Mouse (Mus musculus) T-helper 2 cell (primary cell): Measurements from ENCODE around the gene Clcc1.
"Not testable (repeated sequence)": the region's sequence is repeated elsewhere in the genome, so short reads cannot be mapped to it uniquely, and the experiment has no call there.

ENCODE experiments used
- in situ Hi-C: fragments of 300-600 bp; cut with MboI, MseI; formaldehyde crosslinking; loops from one replicate; pipeline ENCODE4 v1.15.1; 2025; ENCODE audit warnings: high pct_unique_total_duplicates

The Clcc1 gene

DNA sequence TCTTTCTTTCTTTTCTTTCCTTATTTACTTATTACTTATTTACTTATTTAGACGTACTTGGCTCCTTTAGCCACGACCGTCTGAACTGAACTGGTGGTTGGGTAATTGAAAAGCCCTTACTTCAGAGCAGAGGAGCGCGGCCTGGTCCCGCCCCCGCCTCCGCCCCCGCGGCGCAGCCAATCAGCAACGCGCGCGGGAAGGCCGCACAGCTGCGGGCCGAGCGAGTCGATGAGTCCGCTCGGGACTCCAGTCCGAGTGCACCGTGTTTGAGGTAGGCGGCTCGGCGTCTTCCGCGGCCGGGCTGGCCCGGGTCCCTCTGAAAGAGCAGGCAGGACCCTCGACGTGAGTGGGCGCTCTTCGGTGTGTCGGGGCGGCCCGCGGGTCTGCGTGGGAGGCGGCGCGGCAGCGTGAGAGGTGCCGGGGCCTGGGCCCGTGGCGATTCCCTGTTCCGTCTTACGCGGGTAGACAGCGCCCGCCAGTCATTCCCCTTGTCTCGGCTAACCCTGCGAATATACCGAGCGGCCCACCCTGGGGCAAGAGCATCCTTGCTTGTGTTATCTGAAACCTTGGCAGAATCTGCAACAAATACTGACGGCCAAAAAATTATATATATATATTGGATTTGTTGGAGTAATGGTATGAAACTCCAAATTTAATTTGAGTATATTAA lies at the start of gene Clcc1:
TSS of gene Clcc1 (plus strand) at position 204 of the 670 bp plus-strand sequence.
- in situ Hi-C loops, result no loop called here

DNA sequence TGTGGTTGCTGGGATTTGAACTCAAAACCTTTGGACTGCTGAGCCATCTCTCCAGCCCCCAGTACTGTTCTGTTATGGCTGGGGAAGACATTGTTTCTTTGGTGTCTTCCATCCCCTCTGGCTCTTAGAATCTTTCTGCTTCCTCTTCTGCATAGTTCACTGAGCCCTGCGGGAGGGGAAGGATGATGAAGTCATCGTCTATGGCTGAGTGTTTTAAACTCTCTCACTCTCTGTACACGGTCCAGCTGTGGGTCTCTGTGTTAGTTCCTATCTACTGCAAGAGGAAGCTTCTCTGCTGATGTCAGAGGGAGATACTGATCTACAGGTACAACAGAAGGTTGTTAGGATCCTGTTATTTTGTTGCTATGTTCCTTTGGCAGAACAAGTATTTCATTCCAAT lies 44.8 kb upstream of the Clcc1 start:
- in situ Hi-C loops, result no loop called here

DNA sequence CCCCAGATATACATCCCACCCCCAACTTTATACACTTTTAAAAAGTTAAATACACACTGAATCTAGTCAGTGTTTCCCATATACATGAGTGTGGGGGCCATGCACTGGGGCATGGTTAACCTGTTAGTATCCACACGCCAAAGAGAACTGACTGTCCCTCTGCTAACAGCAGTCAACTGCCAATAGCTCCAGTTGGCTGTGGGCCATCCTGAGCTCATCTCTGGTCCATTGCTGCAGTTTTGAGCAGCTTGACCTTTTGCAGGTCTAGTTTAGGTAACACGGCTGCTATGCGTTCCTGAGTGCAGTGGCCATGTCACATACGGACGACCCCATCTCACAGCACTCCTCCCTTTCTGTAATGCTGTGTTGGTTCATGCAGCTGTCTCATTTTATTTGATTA lies 19.0 kb upstream of the Clcc1 start:
- in situ Hi-C loops, result no loop called here

DNA sequence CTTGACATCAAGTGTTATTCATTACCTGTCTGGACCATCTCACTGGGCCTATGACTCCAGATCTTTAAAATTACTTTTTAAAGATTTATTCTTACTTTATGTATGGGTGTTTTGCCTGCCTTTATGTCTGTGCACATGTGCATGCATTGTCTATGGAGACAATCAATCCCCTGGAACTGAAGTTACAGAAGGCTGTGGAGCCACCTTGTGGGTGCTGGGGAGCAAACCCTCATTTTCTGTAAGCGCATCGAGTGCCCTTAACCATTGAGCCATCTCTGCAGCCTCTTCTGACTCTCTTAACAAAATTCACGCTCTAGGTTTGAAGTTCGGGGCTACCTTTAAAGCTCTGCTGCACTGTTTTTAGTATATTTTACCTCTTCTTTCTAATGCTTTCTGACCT lies 14.3 kb upstream of the Clcc1 start:
- in situ Hi-C loops, result no loop called here

DNA sequence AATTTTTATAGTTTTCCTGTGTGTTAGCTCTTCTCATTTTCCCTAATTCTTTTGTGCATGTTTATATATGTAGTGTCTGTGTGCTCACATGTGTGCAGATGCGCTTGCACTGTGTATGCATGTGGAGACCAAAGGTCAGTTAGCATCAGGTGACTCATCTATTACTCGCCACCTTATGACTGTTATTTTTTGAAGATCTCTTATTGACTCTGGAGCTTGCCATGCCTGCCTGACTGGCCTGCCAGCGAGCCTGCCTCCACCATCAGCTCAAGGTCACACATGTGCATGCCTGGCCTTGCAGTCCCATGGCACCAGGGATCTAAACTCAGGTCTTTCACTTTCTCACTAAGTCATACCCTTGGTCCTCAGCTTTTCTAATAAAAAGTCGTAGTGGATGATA lies 12.7 kb upstream of the Clcc1 start:
- in situ Hi-C loops, result no loop called here

DNA sequence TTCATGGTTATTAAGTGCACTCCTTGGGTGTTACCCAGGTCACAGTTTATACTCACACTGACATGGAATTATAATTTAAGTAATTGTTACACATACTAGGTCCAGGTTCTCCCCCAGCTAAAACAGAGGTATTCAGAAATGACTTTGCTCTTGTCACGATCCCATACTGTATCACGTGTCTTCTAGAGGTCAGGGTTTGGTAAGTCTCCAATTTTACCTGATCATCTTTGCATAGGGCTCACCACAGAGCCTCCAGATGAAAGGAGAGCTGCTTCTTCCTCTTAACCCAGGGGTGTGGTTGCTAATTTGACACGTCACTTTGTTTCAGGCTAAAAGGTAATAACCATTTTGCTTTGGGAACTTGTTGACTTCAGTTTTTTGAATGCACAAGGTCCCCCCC lies 8.9 kb upstream of the Clcc1 start:
- in situ Hi-C loops, result no loop called here

DNA sequence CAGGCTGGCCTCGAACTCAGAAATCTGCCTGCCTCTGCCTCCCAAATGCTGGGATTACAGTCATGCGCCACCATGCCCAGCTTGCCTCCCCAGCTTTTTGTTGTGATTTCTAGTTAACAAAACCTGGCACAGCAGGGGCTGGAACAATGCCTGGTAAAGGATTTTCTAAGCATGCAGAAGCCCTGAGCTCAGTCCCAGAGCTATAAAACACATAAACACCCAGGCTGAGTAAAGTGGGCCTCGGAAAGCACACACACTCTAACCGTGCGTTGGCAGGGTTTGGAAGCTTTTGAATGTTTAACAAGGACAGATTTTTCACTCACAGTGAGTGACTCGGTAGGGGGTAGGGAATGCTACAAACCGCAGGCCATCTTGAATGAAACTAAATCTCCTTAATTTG lies 7.7 kb upstream of the Clcc1 start:
- in situ Hi-C loops, result no loop called here

DNA sequence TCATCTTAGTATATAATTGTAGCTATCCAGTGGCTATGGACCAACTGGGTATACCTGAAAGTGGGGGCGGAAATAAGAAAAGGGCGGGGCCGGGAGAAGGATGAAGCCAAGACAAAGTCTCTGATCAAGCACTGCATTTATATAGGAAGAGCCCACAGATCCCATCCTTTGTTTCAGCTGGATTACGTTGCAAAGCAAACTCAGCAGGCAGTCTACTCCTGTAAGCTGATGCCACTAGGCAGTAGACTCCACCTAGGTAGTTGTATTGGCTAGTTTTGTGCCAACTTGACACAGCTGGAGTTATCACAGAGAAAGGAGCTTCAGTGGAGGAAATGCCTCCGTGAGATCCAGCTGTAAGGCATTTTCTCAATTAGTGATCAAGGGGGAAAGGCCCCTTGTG lies 6.0 kb upstream of the Clcc1 start:
- in situ Hi-C loops, result not testable (repeated sequence)

DNA sequence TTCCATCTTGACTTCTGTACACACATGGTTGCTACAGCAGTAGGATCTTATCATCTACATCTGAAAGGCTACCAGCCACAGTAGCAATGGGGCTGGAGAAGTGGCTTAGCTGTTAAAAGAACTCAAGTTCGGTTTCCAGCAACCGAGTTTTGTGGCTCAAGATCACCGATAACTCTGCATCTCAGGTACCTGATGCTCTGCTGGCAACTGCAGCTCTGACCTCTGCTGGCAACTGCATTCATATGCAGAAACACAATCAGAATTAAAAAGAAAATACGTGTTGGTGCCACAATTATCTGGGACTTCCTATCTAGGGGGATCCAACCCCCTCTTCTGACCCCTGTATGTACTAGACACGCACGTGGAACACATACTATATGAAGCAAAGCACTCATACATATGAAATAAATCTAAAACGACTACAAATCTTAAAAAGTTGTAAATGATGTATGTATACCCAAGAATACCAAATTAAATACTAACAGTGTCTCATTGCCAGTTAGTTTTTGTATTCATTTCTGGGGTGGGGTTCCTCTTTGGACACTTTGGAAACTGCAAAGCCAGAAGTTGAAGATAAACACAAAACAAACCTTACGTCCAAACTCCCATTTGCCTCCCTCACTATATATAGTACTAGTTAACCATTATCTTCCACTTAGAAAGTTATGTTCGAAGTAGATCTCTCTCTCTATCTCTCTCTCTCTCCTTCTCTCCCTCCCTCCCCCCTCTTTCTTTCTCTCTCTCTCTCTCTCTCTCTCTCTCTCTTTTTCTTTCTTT lies 659 bp upstream of the Clcc1 start:
- in situ Hi-C loops, result no loop called here

DNA sequence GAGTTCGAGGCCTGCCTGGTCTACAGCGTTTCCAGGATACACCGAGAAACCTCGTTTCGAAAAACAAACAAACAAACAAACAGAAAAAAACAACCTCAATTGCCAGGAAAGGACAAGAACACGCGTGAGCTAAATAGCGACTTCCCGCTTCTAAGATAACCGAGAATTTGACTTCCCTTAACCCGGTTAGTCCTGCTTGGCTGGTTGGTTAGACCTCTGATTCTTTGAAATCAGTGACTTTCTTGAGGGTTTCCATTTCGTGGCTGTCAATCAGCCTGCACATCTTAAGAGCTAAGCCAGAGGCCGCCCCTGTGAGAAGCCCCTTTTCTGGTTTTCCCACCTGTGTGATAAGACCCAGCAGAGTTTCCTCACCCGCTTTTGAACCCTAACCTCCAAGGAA lies 853 bp downstream of the Clcc1 start:
- in situ Hi-C loops, result no loop called here

DNA sequence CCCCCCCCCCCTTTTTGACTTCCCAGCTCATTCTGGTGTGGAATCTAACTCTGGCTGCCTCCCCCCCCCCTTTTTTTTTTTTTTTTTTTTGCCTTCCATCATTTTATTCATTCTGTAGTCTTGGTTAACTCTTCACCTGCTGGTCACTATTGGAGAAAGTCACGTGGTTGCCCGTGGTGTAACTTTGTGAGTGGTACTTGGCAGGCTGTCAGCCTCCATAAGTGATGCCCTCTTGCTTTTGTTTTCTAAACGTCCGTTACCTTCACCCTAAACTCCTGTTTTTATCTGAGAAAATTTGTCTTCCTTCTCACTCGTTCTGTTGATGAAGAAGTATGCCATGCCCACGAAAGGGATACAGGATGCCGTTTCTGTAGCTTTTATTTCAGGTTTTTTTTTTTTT lies 1.8 kb downstream of the Clcc1 start:
- in situ Hi-C loops, result no loop called here

DNA sequence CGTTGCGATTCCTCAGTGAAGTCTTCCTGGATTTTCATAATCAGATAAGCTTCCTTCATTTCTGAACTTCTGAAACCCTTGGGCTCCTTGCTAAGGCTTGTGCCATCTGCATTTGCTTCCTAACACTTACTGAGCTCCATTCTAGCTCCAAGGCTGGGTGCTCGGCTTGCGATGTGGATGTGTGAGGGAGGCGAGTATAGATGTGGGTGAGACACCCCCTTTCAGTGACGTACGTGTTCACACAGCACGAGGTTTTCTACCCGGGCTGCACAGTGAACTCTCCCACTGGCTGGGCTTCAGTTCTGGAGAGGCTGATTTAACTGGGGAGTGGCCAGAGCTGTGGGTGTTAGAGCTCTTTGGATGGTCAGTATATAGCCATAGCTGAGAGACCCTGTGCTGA lies 4.9 kb downstream of the Clcc1 start:
- in situ Hi-C loops, result no loop called here

DNA sequence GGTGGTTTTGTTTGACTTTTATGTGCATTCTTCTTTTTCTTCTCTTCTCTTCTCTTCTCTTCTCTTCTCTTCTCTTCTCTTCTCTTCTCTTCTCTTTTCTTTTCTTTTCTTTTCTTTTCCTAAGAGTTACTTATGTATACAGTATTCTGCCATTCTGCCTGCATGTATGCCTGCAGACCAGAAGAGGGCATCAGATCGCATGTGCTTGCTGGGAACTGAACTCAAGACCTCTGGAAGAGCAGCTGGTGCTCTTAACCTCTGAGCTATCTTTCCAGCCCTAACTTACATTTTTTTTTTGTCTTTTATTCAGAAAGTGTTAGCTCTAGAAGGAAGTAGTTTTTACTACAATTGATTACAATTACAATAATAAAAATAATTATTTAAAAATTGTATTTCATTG lies 7.2 kb downstream of the Clcc1 start:
- in situ Hi-C loops, result no loop called here

DNA sequence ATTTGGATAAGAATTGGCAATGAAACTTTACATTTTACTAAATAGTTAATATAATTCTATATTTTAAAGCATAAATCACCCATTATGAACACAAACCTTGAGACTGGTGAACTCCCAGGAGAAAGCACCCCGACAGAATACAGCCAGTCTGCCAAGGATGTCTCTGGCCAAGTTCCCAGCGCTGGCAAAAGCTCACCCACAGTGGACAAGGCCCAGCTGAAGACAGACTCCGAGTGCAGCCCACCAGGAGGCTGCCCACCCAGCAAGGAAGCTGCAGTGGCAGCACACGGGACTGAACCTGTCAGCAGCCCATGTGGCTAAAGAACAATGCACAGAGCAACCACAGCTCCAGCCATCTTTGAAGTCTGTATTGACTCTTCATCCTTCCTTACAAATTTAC lies 22.9 kb downstream of the Clcc1 start:
- in situ Hi-C loops, result no loop called here

DNA sequence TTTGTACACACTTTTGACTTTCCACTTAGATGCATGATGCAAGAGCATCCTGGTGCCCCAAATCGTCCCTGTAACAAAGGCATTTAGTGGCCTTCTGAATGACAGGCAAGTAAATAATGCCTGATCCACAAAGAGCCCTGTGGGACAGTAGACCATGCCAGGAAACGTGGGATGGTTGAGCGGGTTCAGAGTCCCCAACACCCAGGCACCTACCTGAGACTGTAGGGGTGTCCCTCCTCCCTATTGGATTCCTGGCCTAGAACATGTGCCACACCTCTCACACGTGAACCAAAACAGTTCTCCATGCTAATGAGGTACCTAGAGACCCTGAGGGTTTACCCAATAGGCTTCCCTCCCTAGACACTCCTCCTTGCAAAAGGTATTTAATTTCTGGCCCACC lies 27.3 kb downstream of the Clcc1 start:
- in situ Hi-C loops, result loop anchor here (5.0 kb wide), 1 partner anchor 66 kb away; no protein-coding TSS in a partner anchor

DNA sequence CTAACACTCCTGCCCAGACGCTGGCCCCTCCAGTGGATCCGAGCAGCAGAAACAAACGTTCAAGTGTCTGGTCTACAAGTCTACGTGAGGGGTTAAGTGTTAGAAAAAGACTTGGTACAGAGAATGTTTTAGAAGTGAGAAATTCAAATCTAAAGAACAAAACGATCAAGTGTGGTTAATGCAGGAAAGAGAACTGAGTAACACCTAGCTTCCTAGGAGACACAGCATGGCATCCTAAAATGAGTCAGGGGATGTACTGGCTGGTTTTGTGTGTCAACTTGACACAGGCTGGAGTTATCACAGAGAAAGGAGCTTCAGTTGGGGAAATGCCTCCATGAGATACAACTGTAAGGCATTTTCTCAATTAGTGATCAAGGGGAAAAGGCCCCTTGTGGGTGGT lies 29.9 kb downstream of the Clcc1 start:
- in situ Hi-C loops, result loop anchor here (5.0 kb wide), 1 partner anchor 64 kb away; no protein-coding TSS in a partner anchor

DNA sequence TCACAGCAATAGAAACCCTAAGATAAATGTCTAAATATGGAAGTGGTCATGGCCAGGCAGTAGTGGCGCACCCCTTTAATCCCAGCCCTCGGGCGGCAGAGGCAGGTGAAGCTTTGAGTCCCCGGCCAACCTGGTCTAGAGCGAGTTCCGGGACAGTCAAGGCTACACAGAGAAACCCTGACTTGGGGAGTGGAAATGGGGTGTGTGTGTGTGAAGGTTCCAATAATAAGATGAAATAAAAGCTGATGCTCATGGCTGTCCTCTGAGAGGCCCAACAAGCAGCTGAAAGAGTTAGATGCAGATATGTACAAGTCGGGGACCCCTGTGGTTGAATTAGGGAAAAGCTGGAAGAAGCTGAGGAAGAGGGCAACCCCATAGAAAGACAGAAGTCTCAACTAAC lies 32.0 kb downstream of the Clcc1 start:
- in situ Hi-C loops, result no loop called here

DNA sequence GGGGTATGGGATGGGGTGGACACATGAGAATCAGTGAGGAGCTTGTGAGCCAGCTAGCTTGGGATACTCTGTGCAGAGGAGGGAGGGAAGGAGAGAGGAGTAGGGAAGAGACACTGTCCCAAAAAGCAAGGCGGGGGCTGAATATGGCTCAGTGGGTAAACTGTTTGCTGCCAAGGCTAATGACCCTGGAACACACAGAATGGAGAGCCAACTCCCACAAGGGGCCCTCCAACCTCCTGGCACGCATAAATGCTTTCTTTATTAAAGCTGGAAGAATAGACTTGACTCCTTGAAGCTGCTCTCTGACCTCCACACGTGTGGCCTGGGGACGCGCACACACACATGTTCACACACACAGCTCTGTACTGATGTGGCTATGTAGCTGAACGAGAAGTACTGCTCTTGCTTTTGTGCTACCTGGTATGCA lies 35.3 kb downstream of the Clcc1 start:
- in situ Hi-C loops, result no loop called here

DNA sequence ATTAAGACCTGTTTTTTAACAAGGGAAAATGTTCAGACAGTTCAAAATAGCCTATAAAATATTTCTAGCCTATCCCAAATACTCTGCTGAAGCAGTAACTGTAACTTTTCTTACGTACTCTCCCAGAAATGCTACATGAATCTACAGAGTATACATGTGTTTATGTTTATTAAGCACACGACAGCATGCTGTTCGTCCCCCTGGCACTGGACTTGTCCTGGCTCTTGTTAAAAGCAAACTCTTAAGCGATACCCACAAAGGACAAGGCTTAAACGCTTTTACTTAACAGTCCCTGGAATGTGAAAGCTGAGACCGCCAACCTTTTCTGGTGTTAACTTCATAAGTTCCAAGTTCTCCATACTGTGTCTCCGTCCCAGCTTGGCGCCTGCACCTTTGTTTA lies 35.7 kb downstream of the Clcc1 start:
- in situ Hi-C loops, result no loop called here

DNA sequence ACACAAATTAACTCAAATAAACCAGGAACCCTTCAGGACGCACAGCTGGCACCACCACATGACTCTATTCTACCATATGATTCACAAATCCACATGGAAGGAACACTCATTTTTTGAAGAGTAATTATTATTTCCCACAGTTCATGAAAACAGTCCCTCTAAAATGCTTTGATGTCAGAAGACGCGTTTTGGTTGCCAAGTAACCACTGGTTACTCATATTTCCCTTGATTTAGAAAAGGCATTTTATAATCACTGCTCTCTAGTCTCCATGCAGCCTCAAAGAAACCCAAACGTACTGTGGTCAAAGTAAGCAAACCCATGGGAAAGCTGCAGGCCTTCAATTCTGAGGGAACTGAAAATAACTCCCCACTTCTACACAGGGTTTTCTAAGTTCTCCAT lies 36.3 kb downstream of the Clcc1 start:
- in situ Hi-C loops, result no loop called here

DNA sequence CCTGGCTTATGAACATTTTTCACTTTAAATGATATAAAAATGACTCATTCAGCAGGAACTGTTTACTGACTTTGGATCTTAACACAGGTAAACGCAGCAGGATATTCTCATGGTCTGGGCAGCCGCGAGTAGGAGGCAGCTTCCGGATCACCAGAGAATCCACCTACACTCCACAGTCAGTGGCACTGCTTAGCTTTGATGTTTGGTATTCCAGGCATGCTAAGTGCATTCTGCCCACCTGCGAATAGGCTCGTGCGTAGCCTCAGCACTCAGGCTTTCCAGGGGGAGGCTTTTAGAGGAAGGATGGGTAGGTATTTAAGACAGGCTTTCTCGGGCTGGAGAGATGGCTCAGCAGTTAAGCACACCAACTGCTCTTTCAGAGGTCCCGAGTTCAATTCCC lies 40.6 kb downstream of the Clcc1 start:
- in situ Hi-C loops, result no loop called here

DNA sequence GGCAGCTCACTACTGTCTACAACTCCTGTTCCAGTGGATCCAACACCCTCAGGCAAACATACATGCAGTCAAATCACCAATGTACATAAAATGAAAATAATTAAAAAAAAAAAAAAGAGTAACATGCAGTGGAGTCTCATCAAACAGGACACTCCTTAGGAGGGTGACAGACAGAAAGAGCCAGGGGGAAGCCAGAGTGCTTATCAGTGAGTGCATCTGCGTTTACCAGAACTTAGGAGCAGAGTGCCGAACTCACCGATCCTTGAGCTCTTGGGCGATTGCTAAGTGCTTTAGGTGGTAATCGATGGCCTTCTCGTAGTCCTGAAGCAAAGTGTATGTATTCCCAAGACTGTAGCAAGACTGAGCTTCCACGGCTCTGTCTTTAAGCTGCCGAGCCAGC lies 44.9 kb downstream of the Clcc1 start:
- in situ Hi-C loops, result no loop called here

DNA sequence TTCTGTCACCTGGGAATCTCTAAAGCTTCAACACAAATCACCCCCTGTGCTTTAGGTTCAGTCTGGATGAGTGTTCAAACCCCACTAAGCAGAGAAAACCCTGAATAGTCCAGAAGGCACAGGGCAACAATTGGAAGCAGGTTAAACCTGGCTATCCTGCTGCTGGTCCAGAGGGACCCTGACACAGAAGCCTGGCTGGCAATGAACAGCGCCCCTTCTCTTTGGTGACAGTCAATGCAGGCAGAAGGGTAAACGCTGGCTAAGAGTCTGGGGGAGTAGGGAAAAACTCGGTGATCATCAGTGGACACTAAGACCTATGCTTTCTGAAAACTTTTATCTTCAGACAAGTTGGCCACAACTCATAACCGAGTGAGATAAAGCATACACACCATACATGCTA lies 46.1 kb downstream of the Clcc1 start:
- in situ Hi-C loops, result no loop called here
